12 mouse cellular contexts compared by ENCODE assay signal in the genomic region with DNA sequence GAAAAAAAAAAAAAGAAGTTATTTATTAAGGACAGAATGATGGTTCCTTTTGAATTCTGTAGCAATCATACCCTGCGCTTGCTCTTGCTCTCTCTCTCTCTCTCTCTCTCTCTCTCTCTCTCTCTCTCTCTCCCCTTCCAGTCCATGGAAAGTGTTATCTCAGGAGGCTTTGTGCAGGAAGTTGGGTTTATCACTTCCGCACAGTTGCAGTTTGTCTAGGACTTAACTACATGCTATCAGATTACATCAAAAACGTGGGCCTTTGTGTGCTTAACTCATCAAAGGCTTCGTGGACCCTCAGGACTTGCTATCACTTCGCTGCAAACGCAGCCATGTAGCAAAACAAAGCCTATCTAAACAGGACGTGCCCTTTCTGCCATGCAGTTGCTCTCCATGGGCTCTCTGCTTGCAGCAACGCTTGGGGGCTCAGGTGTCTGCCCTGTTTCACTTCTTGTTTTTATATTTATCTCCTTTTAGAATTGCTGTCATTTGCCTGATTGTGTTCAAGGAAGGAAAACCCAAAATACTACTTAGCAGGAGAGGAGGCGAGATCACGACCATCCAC. TPM values are rescaled to one million over a fixed set of nuclear protein-coding genes. Genes with fewer than 3 reads are reported as not detected.
DNase-seq lines count a peak whose midpoint lies in the region; ATAC-seq and TF ChIP-seq lines count a peak whose summit lies in the region.
"Had no signal": no experiment of that assay in that cellular context is flagged by ENCODE, and none has a peak within 500 bp of the region (broad histone marks: within the 10 kb centered on the region; RNA-seq: fewer than 3 reads in every experiment).

No protein-coding gene starts in this region.

- no peak overlapping the region for H3K9ac ChIP-seq in kidney, embryonic 15.5 days
- 0 out of 2 replicates have a peak overlapping the region, but pooled peaks have one; percentile 33 for H3K9ac ChIP-seq in liver, postnatal 0 days (replicated peaks)
- no peak overlapping the region for H3K9ac ChIP-seq in midbrain, embryonic 14.5 days (replicated peaks; ENCODE audit: low read length)
- no peak overlapping the region for H3K9ac ChIP-seq in hindbrain, embryonic 11.5 days (ENCODE audit: low read depth, low read length)
- H3K9ac ChIP-seq: hindbrain, embryonic 13.5 days had no signal

- no peaks in the 10 kb centered on the region for H3K27me3 ChIP-seq in kidney, embryonic 15.5 days
- no peaks in the 10 kb centered on the region for H3K27me3 ChIP-seq in liver, postnatal 0 days (ENCODE audit: insufficient read depth, low read length)
- H3K27me3 ChIP-seq in midbrain, embryonic 14.5 days (ENCODE audit: control insufficient read depth, insufficient read depth, low read length): no peaks in the 10 kb centered on the region
- no peaks in the 10 kb centered on the region for H3K27me3 ChIP-seq in hindbrain, embryonic 11.5 days (ENCODE audit: control insufficient read depth, insufficient read depth, low read length)
- H3K27me3 ChIP-seq: hindbrain, embryonic 13.5 days had no signal

- H3K4me1 ChIP-seq in kidney, embryonic 15.5 days: peaks cover 6% of the 10 kb centered on the region; the same call in 1 of the 2 replicates
- peaks cover 35% of the 10 kb centered on the region for H3K4me1 ChIP-seq in liver, postnatal 0 days (ENCODE audit: insufficient read depth)
- H3K4me1 ChIP-seq in midbrain, embryonic 14.5 days (ENCODE audit: control insufficient read depth, insufficient read depth, low read length): no peaks in the 10 kb centered on the region
- no peaks in the 10 kb centered on the region for H3K4me1 ChIP-seq in hindbrain, embryonic 11.5 days (replicated peaks; ENCODE audit: control insufficient read depth, insufficient read depth, low read length)
- H3K4me1 ChIP-seq: hindbrain, embryonic 13.5 days had no signal

- ATAC-seq in kidney, embryonic 15.5 days (replicated peaks; ENCODE audit: low FRiP score): 0 out of 2 replicates have a peak, but pooled peaks have one; percentile 29
- ATAC-seq in liver, postnatal 0 days: peak; percentile 45
- no peak for ATAC-seq in midbrain, embryonic 14.5 days (ENCODE audit: low FRiP score, low TSS enrichment)
- ATAC-seq in hindbrain, embryonic 11.5 days (ENCODE audit: low FRiP score): no peak
- ATAC-seq: Patski had no signal

- H3K36me3 ChIP-seq in kidney, embryonic 15.5 days: no peaks in the 10 kb centered on the region
- H3K36me3 ChIP-seq in liver, postnatal 0 days (replicated peaks; ENCODE audit: insufficient read depth, low read length): no peaks in the 10 kb centered on the region
- H3K36me3 ChIP-seq in midbrain, embryonic 14.5 days (ENCODE audit: control insufficient read depth, insufficient read depth, low read length): no peaks in the 10 kb centered on the region
- H3K36me3 ChIP-seq in hindbrain, embryonic 11.5 days (ENCODE audit: control insufficient read depth, insufficient read depth, low read length): no peaks in the 10 kb centered on the region
- H3K36me3 ChIP-seq: hindbrain, embryonic 13.5 days had no signal

- peak overlapping the region; percentile 18; the same call in 1 of the 2 replicates for H3K4me2 ChIP-seq in kidney, embryonic 15.5 days
- H3K4me2 ChIP-seq in liver, postnatal 0 days (ENCODE audit: low read depth, low read length): peak overlapping the region; percentile 23
- H3K4me2 ChIP-seq in midbrain, embryonic 14.5 days (ENCODE audit: low read length): no peak overlapping the region
- no peak overlapping the region for H3K4me2 ChIP-seq in hindbrain, embryonic 11.5 days (replicated peaks; ENCODE audit: low read depth, low read length)
- H3K4me2 ChIP-seq: hindbrain, embryonic 13.5 days had no signal

- DNase-seq in kidney, postnatal 25 days: no peak
- DNase-seq in embryo, embryonic 11.5 days (ENCODE audit: low read depth, low spot score): peak; percentile 23
- peak; percentile 39 for DNase-seq in liver, postnatal 0 days
- DNase-seq in thymus, postnatal 25 days: peak; percentile 18
- no peak for DNase-seq in testis, postnatal 14 days (ENCODE audit: low spot score)
- no peak for DNase-seq in midbrain, embryonic 14.5 days
- DNase-seq in hindbrain, embryonic 11.5 days (ENCODE audit: low spot score): no peak
- DNase-seq: cerebellum, adult 8-10 months had no signal

- no peak overlapping the region for H3K27ac ChIP-seq in kidney, embryonic 15.5 days
- peak overlapping the region; percentile 82 for H3K27ac ChIP-seq in liver, postnatal 0 days (ENCODE audit: low read depth)
- H3K27ac ChIP-seq in midbrain, embryonic 14.5 days (replicated peaks; ENCODE audit: low read depth, low read length): no peak overlapping the region
- no peak overlapping the region for H3K27ac ChIP-seq in hindbrain, embryonic 11.5 days (ENCODE audit: low read depth, low read length)
- H3K27ac ChIP-seq: hindbrain, embryonic 13.5 days had no signal

- WGBS in kidney, embryonic 15.5 days: 17% methylated on average over 10 of the region's 10 CpGs
- WGBS in liver, postnatal 0 days (ENCODE audit: insufficient replicate concordance): 9% methylated on average over 10 of the region's 10 CpGs
- 60% methylated on average over 10 of the region's 10 CpGs for WGBS in midbrain, embryonic 14.5 days
- WGBS in hindbrain, embryonic 11.5 days: 57% methylated on average over 10 of the region's 10 CpGs

- no peak for TF ChIP-seq CTCF in liver, postnatal 0 days (IDR thresholded peaks at IDR 0.05; ENCODE audit: low read depth)

- no peak overlapping the region for H3K4me3 ChIP-seq in kidney, embryonic 15.5 days (replicated peaks)
- H3K4me3 ChIP-seq in liver, postnatal 0 days (ENCODE audit: low read depth, low read length): no peak overlapping the region
- no peak overlapping the region for H3K4me3 ChIP-seq in midbrain, embryonic 14.5 days (replicated peaks; ENCODE audit: low read depth, low read length)
- no peak overlapping the region for H3K4me3 ChIP-seq in hindbrain, embryonic 11.5 days (ENCODE audit: low read depth, low read length)
- H3K4me3 ChIP-seq: hindbrain, embryonic 13.5 days; myocyte had no signal

- TF ChIP-seq EP300 in liver, postnatal 0 days (IDR thresholded peaks at IDR 0.05; ENCODE audit: low read depth): peak; percentile 85

- H3K9me3 ChIP-seq in kidney, embryonic 15.5 days (replicated peaks): no peaks in the 10 kb centered on the region
- no peaks in the 10 kb centered on the region for H3K9me3 ChIP-seq in liver, postnatal 0 days (ENCODE audit: low read length)
- no peaks in the 10 kb centered on the region for H3K9me3 ChIP-seq in midbrain, embryonic 14.5 days (ENCODE audit: control insufficient read depth, low read length)
- H3K9me3 ChIP-seq in hindbrain, embryonic 11.5 days (ENCODE audit: control insufficient read depth, low read length): no peaks in the 10 kb centered on the region
- H3K9me3 ChIP-seq: hindbrain, embryonic 13.5 days had no signal

RNA-seq across cellular contexts. Expression of a gene that starts 56.2 kb away (rescaled TPM):
- 23.2 and 23.4 TPM in 2 replicates for polyA plus RNA-seq in kidney, embryonic 15.5 days (2015; fragmentation: Nextera tagmentation; extraction: Ambion mirVana)
- 15.2 and 18.9 TPM in 2 replicates for polyA plus RNA-seq in liver, postnatal 0 days (2015; fragmentation: Nextera tagmentation; extraction: Ambion mirVana)
- polyA plus RNA-seq in midbrain, embryonic 14.5 days (2014; fragmentation: Nextera tagmentation; extraction: Ambion mirVana): 19.3 and 21.4 TPM in 2 replicates
- polyA plus RNA-seq in hindbrain, embryonic 11.5 days (2014; fragmentation: Nextera tagmentation; extraction: Ambion mirVana): 10.1 and 11.0 TPM in 2 replicates

RNA-seq across cellular contexts. Expression of a gene that starts 59.4 kb away (rescaled TPM):
- 17.4 and 19.9 TPM in 2 replicates for polyA plus RNA-seq in kidney, embryonic 15.5 days (2015; fragmentation: Nextera tagmentation; extraction: Ambion mirVana)
- polyA plus RNA-seq in liver, postnatal 0 days (2015; fragmentation: Nextera tagmentation; extraction: Ambion mirVana): 54.5 and 56.4 TPM in 2 replicates
- 1.4 and 4.2 TPM in 2 replicates for polyA plus RNA-seq in midbrain, embryonic 14.5 days (2014; fragmentation: Nextera tagmentation; extraction: Ambion mirVana)
- polyA plus RNA-seq in hindbrain, embryonic 11.5 days (2014; fragmentation: Nextera tagmentation; extraction: Ambion mirVana): 5.5 and 5.8 TPM in 2 replicates

Comparison
In these comparisons a context has a peak if more than half of its experiments do, and no peak if none do; other contexts are left out.
1. ATAC-seq: peak in kidney, embryonic 15.5 days (single experiment) and liver, postnatal 0 days (single experiment); none in midbrain, embryonic 14.5 days (single experiment) and hindbrain, embryonic 11.5 days (single experiment).
2. H3K4me2 ChIP-seq: peak in kidney, embryonic 15.5 days (single experiment) and liver, postnatal 0 days (single experiment); none in midbrain, embryonic 14.5 days (single experiment) and hindbrain, embryonic 11.5 days (single experiment).
3. DNase-seq: peak in embryo, embryonic 11.5 days (single experiment), liver, postnatal 0 days (single experiment) and thymus, postnatal 25 days (single experiment); none in kidney, postnatal 25 days (0 of 2), testis, postnatal 14 days (single experiment), midbrain, embryonic 14.5 days (single experiment) and hindbrain, embryonic 11.5 days (single experiment).